Mouse (Mus musculus) midbrain, embryonic 14.5 days (tissue): ENCODE measurements around the gene Ripk4. TPM values are rescaled to one million over a fixed set of nuclear protein-coding genes. Genes with fewer than 3 reads are reported as not detected.

Source experiments
- ATAC-seq: fragments of 200-750 bp; cut with Nextera tagmentation; 2 replicates; pipeline ENCODE4 v1.8.0; 2017; ENCODE audit warnings: moderate number of reproducible peaks, moderate library complexity; ENCODE audit not compliant: low FRiP score, low TSS enrichment
- DNase-seq: peaks from one replicate; pipeline ENCODE4 v3.0.0-alpha.2; 2015
- H3K27ac ChIP-seq: fragments of 300-500 bp; sonication (generic); replicated peaks from 2 replicates; pipeline ENCODE4 v1.5.1; 2014; ENCODE audit warnings: mild to moderate bottlenecking, low read depth, low read length, moderate library complexity
- H3K27me3 ChIP-seq: fragments of 300-500 bp; sonication (generic); 2 replicates; pipeline ENCODE4 v1.6.1; 2014; ENCODE audit warnings: low read length, control low read depth, mixed read lengths; ENCODE audit not compliant: control insufficient read depth, insufficient read depth
- H3K36me3 ChIP-seq: fragments of 300-500 bp; sonication (generic); 2 replicates; pipeline ENCODE4 v1.6.1; 2014; ENCODE audit warnings: low read length, control low read depth; ENCODE audit not compliant: control insufficient read depth, insufficient read depth
- H3K4me1 ChIP-seq: fragments of 300-500 bp; sonication (generic); 2 replicates; pipeline ENCODE4 v1.6.1; 2014; ENCODE audit warnings: mild to moderate bottlenecking, antibody characterized with exemption, low read length, control low read depth; ENCODE audit not compliant: control insufficient read depth, insufficient read depth
- H3K4me2 ChIP-seq: fragments of 300-500 bp; sonication (generic); 2 replicates; pipeline ENCODE4 v1.6.1; 2014; ENCODE audit warnings: mild to moderate bottlenecking, low read length, moderate library complexity
- H3K4me3 ChIP-seq: fragments of 300-500 bp; sonication (generic); replicated peaks from 2 replicates; pipeline ENCODE4 v1.5.1; 2014; ENCODE audit warnings: low read depth, low read length
- H3K9ac ChIP-seq: fragments of 300-500 bp; sonication (generic); replicated peaks from 2 replicates; pipeline ENCODE4 v1.6.1; 2014; ENCODE audit warnings: mild to moderate bottlenecking, low read length, moderate library complexity
- H3K9me3 ChIP-seq: fragments of 300-500 bp; sonication (generic); 2 replicates; pipeline ENCODE4 v1.6.1; 2016; ENCODE audit warnings: low read length, control low read depth, mixed read lengths; ENCODE audit not compliant: control insufficient read depth
- WGBS: fragments of 180-500 bp; shearing (Covaris S2); extraction: QIAGEN DNeasy Blood & Tissue Kit; methylation state at CpG from one replicate; pipeline ENCODE4 v1.1.7; 2014; 5-methylcytosine and 5-hydroxymethylcytosine counted together
- polyA plus RNA-seq: library from polyadenylated mRNA; unstranded; fragments of >200 nt; fragmentation: Nextera tagmentation; extraction: Ambion mirVana; gene quantifications from 2 replicates; pipeline ENCODE4 v1.2.1, GENCODE M21; 2014

Ripk4 gene
- polyA plus RNA-seq, 1 experiment from 2014 or later, result 0.41 TPM

- Histone ChIP-seq H3K4me2 (peak overlapping the region; percentile 40), H3K4me1 (no peaks in the 10 kb centered on the region), H3K9me3 (no peaks in the 10 kb centered on the region), H3K36me3 (no peaks in the 10 kb centered on the region), H3K9ac (no peak overlapping the region), H3K27me3 (no peaks in the 10 kb centered on the region), H3K4me3 (no peak overlapping the region), H3K27ac (no peak overlapping the region)
- DNase-seq (peak; percentile 84), ATAC-seq (no peak)
- WGBS, result 27% methylated on average over 15 of the region's 15 CpGs
Observed at GRCm38 (mm10) chr16:97778353-97779025, 14.9 kb upstream of the Ripk4 start.

- Histone ChIP-seq H3K9ac (no peak overlapping the region), H3K27me3 (peaks cover 46% of the 10 kb centered on the region), H3K4me2 (no peak overlapping the region), H3K27ac (no peak overlapping the region), H3K4me3 (no peak overlapping the region), H3K9me3 (no peaks in the 10 kb centered on the region), H3K4me1 (peaks cover 11% of the 10 kb centered on the region), H3K36me3 (no peaks in the 10 kb centered on the region)
- no peak for ATAC-seq
- 31% methylated on average over 3 of the region's 3 CpGs for WGBS
- no peak for DNase-seq
Observed at GRCm38 (mm10) chr16:97766501-97766900, 2.9 kb upstream of the Ripk4 start.

- H3K4me3 ChIP-seq, result no peak overlapping the region
- no peak for ATAC-seq
- H3K9ac ChIP-seq, result no peak overlapping the region
- no peak for DNase-seq
- H3K4me1 ChIP-seq, result peaks cover 11% of the 10 kb centered on the region
- H3K36me3 ChIP-seq, result no peaks in the 10 kb centered on the region
- no peaks in the 10 kb centered on the region for H3K9me3 ChIP-seq
- H3K27ac ChIP-seq, result no peak overlapping the region
- H3K27me3 ChIP-seq, result peaks cover 48% of the 10 kb centered on the region
- no peak overlapping the region for H3K4me2 ChIP-seq
- 45% methylated on average over 2 of the region's 2 CpGs for WGBS
Observed at GRCm38 (mm10) chr16:97764626-97765025, 1.0 kb upstream of the Ripk4 start.

- peak overlapping the region; percentile 74 for H3K4me2 ChIP-seq
- 0 out of 2 replicates have a peak overlapping the region, but pooled peaks have one; percentile 36 for H3K9ac ChIP-seq
- WGBS, result 8% methylated on average over 13 of the region's 13 CpGs
- H3K27ac ChIP-seq, result no peak overlapping the region
- peak overlapping the region; percentile 39 for H3K4me3 ChIP-seq
- H3K36me3 ChIP-seq, result no peaks in the 10 kb centered on the region
- DNase-seq, result no peak
- no peaks in the 10 kb centered on the region for H3K9me3 ChIP-seq
- no peak for ATAC-seq
- peaks cover 48% of the 10 kb centered on the region for H3K27me3 ChIP-seq
- peaks cover 11% of the 10 kb centered on the region for H3K4me1 ChIP-seq
Observed at GRCm38 (mm10) chr16:97763990-97764340, 378 bp upstream of the Ripk4 start.

GRCm38 (mm10) chr16:97761782-97762181 is 1.8 kb downstream of the Ripk4 start:
- Histone ChIP-seq H3K4me3 (no peak overlapping the region), H3K9me3 (no peaks in the 10 kb centered on the region), H3K27me3 (peaks cover 48% of the 10 kb centered on the region), H3K4me1 (peaks cover 11% of the 10 kb centered on the region), H3K36me3 (no peaks in the 10 kb centered on the region), H3K9ac (no peak overlapping the region), H3K27ac (no peak overlapping the region), H3K4me2 (no peak overlapping the region)
- no peak for DNase-seq
- no peak for ATAC-seq
- 55% methylated on average over 2 of the region's 2 CpGs for WGBS

GRCm38 (mm10) chr16:97759681-97760080 is 3.9 kb downstream of the Ripk4 start:
- no peak for DNase-seq
- Histone ChIP-seq H3K27ac (no peak overlapping the region), H3K9me3 (no peaks in the 10 kb centered on the region), H3K4me1 (peaks cover 11% of the 10 kb centered on the region), H3K9ac (no peak overlapping the region), H3K27me3 (peaks cover 33% of the 10 kb centered on the region), H3K4me2 (no peak overlapping the region), H3K36me3 (no peaks in the 10 kb centered on the region), H3K4me3 (no peak overlapping the region)
- ATAC-seq, result no peak
- 15% methylated on average over 3 of the region's 3 CpGs for WGBS

GRCm38 (mm10) chr16:97758288-97758687 is 5.3 kb downstream of the Ripk4 start:
- Histone ChIP-seq H3K4me1 (peaks cover 6% of the 10 kb centered on the region), H3K27me3 (peaks cover 19% of the 10 kb centered on the region), H3K4me3 (no peak overlapping the region), H3K9me3 (no peaks in the 10 kb centered on the region), H3K4me2 (no peak overlapping the region), H3K36me3 (no peaks in the 10 kb centered on the region), H3K27ac (no peak overlapping the region), H3K9ac (no peak overlapping the region)
- no peak for ATAC-seq
- 87% methylated on average over 2 of the region's 2 CpGs for WGBS
- no peak for DNase-seq

GRCm38 (mm10) chr16:97756460-97756859 is 7.1 kb downstream of the Ripk4 start:
- H3K27ac ChIP-seq, result no peak overlapping the region
- no peak for ATAC-seq
- no peaks in the 10 kb centered on the region for H3K9me3 ChIP-seq
- WGBS, result 90% methylated on average over 2 of the region's 2 CpGs
- DNase-seq, result no peak
- H3K9ac ChIP-seq, result no peak overlapping the region
- H3K4me1 ChIP-seq, result no peaks in the 10 kb centered on the region
- no peak overlapping the region for H3K4me3 ChIP-seq
- H3K36me3 ChIP-seq, result no peaks in the 10 kb centered on the region
- peaks cover under 1% of the 10 kb centered on the region for H3K27me3 ChIP-seq
- no peak overlapping the region for H3K4me2 ChIP-seq

- Histone ChIP-seq H3K4me2 (no peak overlapping the region), H3K4me1 (no peaks in the 10 kb centered on the region), H3K9me3 (no peaks in the 10 kb centered on the region), H3K9ac (no peak overlapping the region), H3K36me3 (no peaks in the 10 kb centered on the region), H3K4me3 (no peak overlapping the region), H3K27me3 (no peaks in the 10 kb centered on the region), H3K27ac (no peak overlapping the region)
- 89% methylated on average over 3 of the region's 3 CpGs for WGBS
- ATAC-seq (no peak), DNase-seq (no peak)
Observed at GRCm38 (mm10) chr16:97752316-97752941, 11.2 kb downstream of the Ripk4 start.
